Mouse (Mus musculus): Measurements from ENCODE around the gene Cryba2.

Gene Cryba2

GRCm38 (mm10) chr1:74884196-74885141 is 8.5 kb downstream of the Cryba2 start:
- DNase-seq (ENCODE audit: low spot score), result no peak

GRCm38 (mm10) chr1:74883441-74883840 is 9.5 kb downstream of the Cryba2 start:
- DNase-seq (ENCODE audit: low spot score), result no peak

- DNase-seq (ENCODE audit: low spot score), result no peak
These were observed 10.1 kb downstream of the Cryba2 start for GRCm38 (mm10) chr1:74882828-74883227.

GRCm38 (mm10) chr1:74882055-74882734 is 10.7 kb downstream of the Cryba2 start:
- DNase-seq (ENCODE audit: low spot score), result no peak

DNA sequence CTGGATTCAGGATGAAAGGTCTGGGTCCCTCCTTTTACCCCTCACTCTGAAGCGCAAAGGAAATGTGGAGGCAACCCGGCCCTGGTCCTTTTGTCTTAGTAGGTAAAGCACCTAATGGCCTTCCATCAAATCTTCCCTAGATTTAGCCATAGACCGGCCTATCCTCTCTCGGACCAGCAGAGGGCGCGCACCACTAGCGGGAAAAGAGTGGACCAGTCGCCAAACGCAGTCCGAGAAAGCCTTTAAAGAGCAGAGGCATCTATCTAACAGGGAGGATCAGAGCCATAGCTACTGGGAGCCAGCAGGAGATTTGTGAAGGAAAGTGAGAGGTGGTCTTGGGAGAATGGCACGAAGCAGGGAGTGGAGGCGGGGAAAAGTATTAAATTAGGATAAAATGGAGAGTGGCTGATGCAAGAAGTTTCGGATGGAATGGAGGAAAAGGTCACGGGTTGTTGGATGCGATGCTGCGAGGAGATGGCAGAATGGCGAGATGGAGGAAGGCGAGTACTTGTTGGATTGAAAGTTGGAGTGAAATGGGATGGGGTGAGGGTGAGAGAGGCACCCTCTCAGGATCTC is 12.1 kb downstream of the Cryba2 start:
- DNase-seq (ENCODE audit: low spot score), result peak; percentile 67

- no peak for DNase-seq (ENCODE audit: low spot score)
These were observed 15.7 kb downstream of the Cryba2 start for GRCm38 (mm10) chr1:74877199-74877598.

- DNase-seq (ENCODE audit: low spot score), result no peak
These were observed 20.7 kb downstream of the Cryba2 start for GRCm38 (mm10) chr1:74872218-74872617.

DNA sequence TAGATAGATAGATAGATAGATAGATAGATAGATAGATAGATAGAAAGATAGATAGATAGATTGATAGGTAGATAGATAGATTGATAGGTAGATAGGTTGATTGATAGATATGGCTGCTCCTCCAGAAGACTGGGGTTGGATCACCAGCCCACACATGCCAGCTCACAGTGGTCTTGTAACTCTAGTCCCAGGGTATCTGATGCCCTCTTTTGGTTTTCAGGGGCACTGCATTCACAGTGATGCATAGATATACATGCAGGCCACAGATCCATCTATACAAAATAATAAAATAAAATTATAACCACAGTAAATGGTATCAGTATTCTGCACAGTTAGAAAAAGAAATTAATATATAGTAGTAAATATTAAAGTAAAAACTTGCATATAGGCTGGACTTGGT is 31.2 kb downstream of the Cryba2 start:
- no peak for DNase-seq (ENCODE audit: low spot score)

- DNase-seq (ENCODE audit: low spot score), result no peak
These were observed 33.5 kb downstream of the Cryba2 start for GRCm38 (mm10) chr1:74859223-74859984.

GRCm38 (mm10) chr1:74858805-74859204 is 34.1 kb downstream of the Cryba2 start:
- DNase-seq (ENCODE audit: low spot score), result no peak

DNA sequence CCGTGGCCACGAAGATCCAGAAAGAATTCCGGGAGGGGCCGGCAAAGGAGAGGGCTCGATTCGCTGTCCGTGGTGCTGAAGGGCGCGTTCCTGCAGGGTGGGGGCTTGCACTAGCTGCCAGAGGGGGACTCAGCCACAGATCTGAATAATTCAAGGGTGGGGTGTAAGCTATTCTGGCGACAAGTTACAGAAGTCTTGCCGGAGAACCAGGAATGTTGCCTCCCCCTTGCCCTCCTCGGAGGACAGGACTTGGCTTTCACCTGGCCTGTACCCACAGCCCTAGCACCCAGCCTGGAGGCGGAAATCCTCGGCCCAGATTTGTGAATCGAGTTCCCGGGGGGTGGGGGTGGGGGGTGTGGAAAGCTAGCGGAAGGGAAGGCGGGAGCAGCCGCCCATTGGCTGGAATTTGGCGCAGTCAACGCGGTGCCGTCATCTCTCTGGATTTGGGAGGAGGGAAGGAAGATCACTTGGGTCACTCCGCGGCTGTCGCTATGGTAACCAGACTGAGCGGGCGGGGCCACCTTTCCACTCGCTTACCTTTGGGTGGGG is 34.7 kb downstream of the Cryba2 start:
- peak; percentile 85 for DNase-seq (ENCODE audit: low spot score)

GRCm38 (mm10) chr1:74857677-74858076 is 35.3 kb downstream of the Cryba2 start:
- no peak for DNase-seq (ENCODE audit: low spot score)

DNA sequence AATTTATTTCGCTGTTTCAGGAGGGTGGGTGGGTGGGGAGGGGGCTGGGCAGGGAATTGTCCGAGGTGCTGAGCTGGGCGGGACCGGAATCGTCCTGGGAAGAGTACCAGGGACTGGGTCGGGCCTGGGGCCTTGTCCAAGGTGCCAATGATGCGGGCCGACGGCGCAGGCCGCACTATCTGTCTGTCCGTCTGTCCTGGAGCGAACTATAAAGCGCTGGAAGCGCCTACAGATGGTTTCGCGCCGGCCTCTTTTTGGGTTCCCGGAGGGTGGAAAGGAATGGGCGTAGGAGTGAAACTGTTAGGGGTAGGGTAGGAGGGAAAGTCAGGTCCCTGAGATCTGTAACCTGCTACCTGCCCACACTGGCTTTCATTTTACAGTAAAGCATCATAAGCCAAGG is 35.7 kb downstream of the Cryba2 start:
- no peak for DNase-seq (ENCODE audit: low spot score)

DNA sequence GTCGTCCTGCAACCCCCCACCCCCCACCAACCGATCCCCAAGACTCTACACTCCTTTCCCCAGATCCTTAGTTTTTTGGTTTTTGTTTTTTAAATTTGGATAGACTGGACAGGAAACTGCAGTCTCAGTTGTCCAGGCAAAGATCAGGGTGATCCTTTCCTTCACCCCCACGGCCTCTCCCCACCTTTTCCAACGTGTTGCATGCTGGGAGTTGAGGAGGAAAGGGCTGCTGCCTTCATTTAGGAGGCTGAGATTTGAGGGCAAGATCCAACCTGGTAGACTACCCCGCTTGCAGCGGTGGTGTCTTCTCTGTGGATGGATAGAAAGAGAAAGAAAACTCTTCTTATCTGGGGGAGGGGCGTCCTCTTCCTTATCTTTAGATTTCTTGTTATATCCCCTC is 36.2 kb downstream of the Cryba2 start:
- DNase-seq (ENCODE audit: low spot score), result no peak

- DNase-seq (ENCODE audit: low spot score), result no peak
These were observed 36.6 kb downstream of the Cryba2 start for GRCm38 (mm10) chr1:74856439-74856720.

- DNase-seq (ENCODE audit: low spot score), result no peak
These were observed 37.1 kb downstream of the Cryba2 start for GRCm38 (mm10) chr1:74855651-74856438.

DNA sequence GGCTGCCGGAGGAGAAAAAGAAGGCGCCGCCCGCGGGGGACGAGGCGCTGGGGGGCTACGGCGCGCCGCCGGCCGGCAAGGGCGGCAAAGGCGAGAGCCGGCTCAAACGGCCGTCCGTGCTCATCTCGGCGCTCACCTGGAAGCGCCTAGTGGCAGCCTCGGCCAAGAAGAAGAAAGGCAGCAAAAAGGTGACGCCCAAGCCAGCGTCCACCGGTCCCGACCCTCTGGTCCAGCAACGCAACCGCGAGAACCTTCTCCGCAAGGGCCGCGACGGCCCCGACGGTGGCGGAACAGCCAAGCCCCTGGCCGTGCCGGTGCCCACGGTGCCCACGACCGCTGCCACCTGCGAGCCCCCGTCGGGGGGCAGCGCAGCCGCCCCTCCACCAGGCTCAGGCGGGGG is 37.8 kb downstream of the Cryba2 start:
- no peak for DNase-seq (ENCODE audit: low spot score)

DNA sequence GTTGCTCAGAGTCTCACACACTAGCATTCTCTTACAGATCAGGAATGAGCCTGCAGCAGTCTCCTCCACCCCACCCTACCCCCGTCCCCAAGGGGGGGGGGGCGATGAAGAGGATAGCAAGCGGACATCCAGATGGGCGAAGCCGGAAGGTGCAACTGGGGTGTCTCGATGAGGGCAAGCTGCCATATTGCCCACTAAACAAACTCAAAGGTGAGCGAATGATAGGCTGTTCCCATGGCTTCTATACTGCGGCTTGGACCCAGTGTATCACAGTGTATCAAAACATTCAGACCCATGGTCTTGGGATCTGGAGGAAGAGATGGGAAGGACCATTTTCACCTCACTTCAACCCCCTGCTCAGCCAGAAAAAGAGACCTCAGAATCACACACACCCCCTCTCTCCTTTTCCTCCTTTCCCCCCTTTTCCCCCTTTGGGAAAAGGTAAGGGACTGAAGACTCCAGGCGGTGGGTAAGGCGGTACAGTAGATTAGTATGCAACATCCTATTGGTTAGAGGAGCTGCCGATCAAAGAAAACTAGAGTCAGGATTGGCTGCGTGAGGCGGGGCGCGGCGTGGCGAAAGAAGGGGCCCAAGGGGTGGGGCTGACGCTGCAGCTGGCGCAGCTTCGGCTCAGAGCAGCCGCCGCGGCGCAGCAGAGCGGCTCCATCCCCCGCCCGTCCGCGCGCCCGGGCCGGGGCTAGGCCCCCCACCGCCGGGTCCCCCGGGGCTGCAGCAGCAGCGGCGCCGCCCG is 38.5 kb downstream of the Cryba2 start, which contains the start of gene Cdk5r2:
TSS of gene Cdk5r2 (plus strand) at position 629 of the 751 bp plus-strand sequence.
- DNase-seq (ENCODE audit: low spot score), result peak; percentile 96

- DNase-seq (ENCODE audit: low spot score), result no peak
These were observed 41.8 kb downstream of the Cryba2 start for GRCm38 (mm10) chr1:74851001-74851775.

- DNase-seq (ENCODE audit: low spot score), result peak; percentile 56
These were observed 42.7 kb downstream of the Cryba2 start for GRCm38 (mm10) chr1:74850251-74850650.
